Mouse (Mus musculus): ENCODE results near the gene Gm11239.
"Not testable (repeated sequence)": the region's sequence is repeated elsewhere in the genome, so short reads cannot be mapped to it uniquely, and the experiment has no call there.

Gene Gm11239

GRCm38 (mm10) chr4:73668054-73668453 is at the start of gene Gm11239:
Gene Gm11239, plus strand, starts transcription at chr4:73668354.
- DNase-seq (ENCODE audit: low spot score in 2 of 2): not testable (repeated sequence)

- DNase-seq (ENCODE audit: low spot score in 2 of 2): not testable (repeated sequence)
These were observed 45.5 kb upstream of the Gm11239 start, which contains the start of gene Gm11237 for GRCm38 (mm10) chr4:73622684-73623083. Gene Gm11237, plus strand, starts transcription at chr4:73622984.

GRCm38 (mm10) chr4:73637821-73638220 is 30.3 kb upstream of the Gm11239 start, which contains the start of gene Gm11236:
Gene Gm11236, plus strand, starts transcription at chr4:73638121.
- not testable (repeated sequence) for DNase-seq (ENCODE audit: low spot score in 2 of 2)

GRCm38 (mm10) chr4:73661864-73662263 is 6.3 kb upstream of the Gm11239 start:
- DNase-seq (ENCODE audit: low spot score in 2 of 2): not testable (repeated sequence)

- not testable (repeated sequence) for DNase-seq (ENCODE audit: low spot score in 2 of 2)
These were observed 15.1 kb downstream of the Gm11239 start, which contains the start of gene Gm428 for GRCm38 (mm10) chr4:73683216-73683615. Gene Gm428, plus strand, starts transcription at chr4:73683516.

- no peak for DNase-seq (ENCODE audit: low spot score in 2 of 2)
These were observed 50.6 kb downstream of the Gm11239 start for GRCm38 (mm10) chr4:73718761-73719160.

- no peak for DNase-seq (ENCODE audit: low spot score in 2 of 2)
These were observed 51.7 kb downstream of the Gm11239 start for GRCm38 (mm10) chr4:73719819-73720218.

Data from frontal cortex, postnatal 25 days (tissue).